Mouse (Mus musculus): ENCODE measurements around the gene Olfr1135.

Gene Olfr1135

GRCm38 (mm10) chr2:87673564-87673963 is at the start of gene Olfr1135:
Gene Olfr1135, minus strand, starts transcription at chr2:87673664.
- DNase-seq (ENCODE audit: low read depth, low spot score): no peak

- DNase-seq (ENCODE audit: low read depth, low spot score): no peak
Measured at GRCm38 (mm10) chr2:87713079-87713478, 39.6 kb upstream of the Olfr1135 start, which contains the start of gene Olfr1137. Gene Olfr1137, minus strand, starts transcription at chr2:87713179.

- DNase-seq (ENCODE audit: low read depth, low spot score): no peak
Measured at GRCm38 (mm10) chr2:87693847-87694246, 20.4 kb upstream of the Olfr1135 start, which contains the start of gene Olfr1136. Gene Olfr1136, minus strand, starts transcription at chr2:87693947.

GRCm38 (mm10) chr2:87658360-87658759 is 15.1 kb downstream of the Olfr1135 start, which contains the start of gene Olfr1134:
Gene Olfr1134, minus strand, starts transcription at chr2:87658460.
- no peak for DNase-seq (ENCODE audit: low read depth, low spot score)

- no peak for DNase-seq (ENCODE audit: low read depth, low spot score)
Measured at GRCm38 (mm10) chr2:87647274-87647673, 26.2 kb downstream of the Olfr1135 start, which contains the start of gene Olfr1133. Gene Olfr1133, minus strand, starts transcription at chr2:87647374.

GRCm38 (mm10) chr2:87642441-87642840 is 31.0 kb downstream of the Olfr1135 start:
- no peak for DNase-seq (ENCODE audit: low read depth, low spot score)

- no peak for DNase-seq (ENCODE audit: low read depth, low spot score)
Measured at GRCm38 (mm10) chr2:87637435-87637834, 36.0 kb downstream of the Olfr1135 start, which contains the start of gene Olfr1132. Gene Olfr1132, minus strand, starts transcription at chr2:87637535.

- DNase-seq (ENCODE audit: low read depth, low spot score): no peak
Measured at GRCm38 (mm10) chr2:87626804-87627203, 46.7 kb downstream of the Olfr1135 start, which contains the start of gene Olfr1131. Gene Olfr1131, plus strand, starts transcription at chr2:87627104.

All from ES-CJ7 (cell line).